Mouse (Mus musculus) adrenal gland, adult 8-10 months (tissue): Measurements from ENCODE around the gene Crocc2. TPM values are rescaled to one million over a fixed set of nuclear protein-coding genes. Genes with fewer than 3 reads are reported as not detected.

Experiments
- DNase-seq: peaks from one replicate; pipeline ENCODE4 v3.0.0; 2022
- total RNA-seq, 4 experiments: library from RNA; stranded (reverse); gene quantifications; 2 replicates each; pipeline ENCODE4 v1.2.4; 2022

Crocc2 gene
- total RNA-seq, 4 experiments from 2014 or later, result 0.03 TPM; not detected in 2

GRCm38 (mm10) chr1:93217530-93217929 lies 49.0 kb downstream of the Crocc2 start:
- DNase-seq, result no peak

- DNase-seq, result no peak
Observed at GRCm38 (mm10) chr1:93220776-93221175, 52.3 kb downstream of the Crocc2 start.

DNA sequence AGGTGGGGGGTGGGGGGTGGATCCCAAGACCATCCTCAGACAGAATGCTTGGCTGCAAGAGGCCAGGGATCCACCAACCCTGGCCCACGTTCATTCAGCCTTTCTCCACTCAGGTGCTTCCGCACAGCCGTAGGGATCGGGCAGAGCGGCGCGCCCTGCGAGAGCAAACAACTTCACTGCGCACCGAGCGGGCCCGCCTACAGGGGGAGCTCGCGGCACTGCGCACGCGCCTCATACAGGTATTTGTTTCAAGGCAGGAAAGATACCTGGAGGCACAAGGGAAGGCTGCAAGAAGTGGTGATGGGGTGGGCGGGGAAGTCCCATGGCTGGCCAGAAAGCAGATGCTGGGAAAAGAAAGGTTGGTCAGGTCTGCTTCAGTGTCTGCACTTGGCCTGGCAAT lies 55.4 kb downstream of the Crocc2 start:
- DNase-seq, result no peak

GRCm38 (mm10) chr1:93225226-93225625 lies 56.7 kb downstream of the Crocc2 start:
- DNase-seq, result no peak

DNA sequence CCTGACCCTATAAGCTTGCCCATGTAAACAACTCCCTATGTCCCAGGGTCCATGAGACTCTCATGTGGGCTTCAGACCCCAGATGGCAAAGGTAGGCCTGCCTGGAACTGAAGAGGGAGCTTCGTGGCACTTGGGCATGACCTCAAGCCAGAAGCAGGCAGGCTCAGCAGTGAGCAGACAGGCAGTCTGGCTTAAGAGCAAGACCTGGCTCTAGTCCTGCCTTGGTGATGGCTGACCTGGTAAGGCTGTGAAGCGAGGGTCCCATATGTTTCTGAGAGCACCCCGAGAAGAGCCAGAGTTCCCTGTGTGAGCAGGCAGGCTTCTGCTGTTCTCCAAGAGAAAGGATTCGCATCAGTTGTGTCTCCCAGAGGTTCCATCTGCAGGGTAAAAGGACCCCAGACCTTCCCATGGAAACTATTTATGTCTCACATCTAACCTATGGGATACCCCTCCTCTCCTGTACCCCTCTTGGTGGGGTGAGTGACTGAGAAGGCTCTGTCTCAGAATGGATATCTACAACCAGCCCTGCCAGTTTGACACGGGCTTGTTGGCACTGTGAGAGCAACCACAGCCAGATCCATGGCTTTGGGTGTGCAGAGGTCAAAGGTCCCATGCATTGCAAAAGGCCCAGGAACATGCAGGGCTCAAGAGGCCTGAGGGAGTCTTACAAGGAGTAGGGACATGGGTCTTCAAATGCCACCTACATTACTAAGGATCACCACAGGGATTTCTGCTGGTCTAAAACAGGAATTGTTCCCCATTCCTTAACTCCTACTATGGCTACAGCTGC lies 57.4 kb downstream of the Crocc2 start:
- no peak for DNase-seq

GRCm38 (mm10) chr1:93227303-93227975 lies 58.9 kb downstream of the Crocc2 start:
- no peak for DNase-seq

DNA sequence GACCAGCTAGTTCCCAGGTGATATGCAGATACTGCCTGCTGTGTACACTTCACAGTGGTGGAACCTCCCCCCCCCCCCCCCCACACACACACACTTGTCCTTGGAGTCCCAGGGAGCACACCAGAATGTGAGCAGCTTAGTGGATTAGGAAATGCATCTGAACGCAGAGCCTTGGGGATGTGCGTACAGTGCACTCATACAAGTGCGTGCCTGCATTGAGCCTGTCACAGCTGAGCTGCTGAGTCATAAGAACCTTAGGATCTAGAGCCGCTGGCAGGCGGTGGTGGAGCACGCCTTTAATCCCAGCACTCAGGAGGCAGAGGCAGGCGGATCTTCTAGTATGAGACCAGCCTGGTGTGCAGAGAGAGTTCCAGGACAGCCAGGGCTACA lies 59.4 kb downstream of the Crocc2 start:
- no peak for DNase-seq

GRCm38 (mm10) chr1:93229221-93229620 lies 60.7 kb downstream of the Crocc2 start:
- DNase-seq, result no peak

GRCm38 (mm10) chr1:93229626-93230025 lies 61.1 kb downstream of the Crocc2 start:
- no peak for DNase-seq

DNA sequence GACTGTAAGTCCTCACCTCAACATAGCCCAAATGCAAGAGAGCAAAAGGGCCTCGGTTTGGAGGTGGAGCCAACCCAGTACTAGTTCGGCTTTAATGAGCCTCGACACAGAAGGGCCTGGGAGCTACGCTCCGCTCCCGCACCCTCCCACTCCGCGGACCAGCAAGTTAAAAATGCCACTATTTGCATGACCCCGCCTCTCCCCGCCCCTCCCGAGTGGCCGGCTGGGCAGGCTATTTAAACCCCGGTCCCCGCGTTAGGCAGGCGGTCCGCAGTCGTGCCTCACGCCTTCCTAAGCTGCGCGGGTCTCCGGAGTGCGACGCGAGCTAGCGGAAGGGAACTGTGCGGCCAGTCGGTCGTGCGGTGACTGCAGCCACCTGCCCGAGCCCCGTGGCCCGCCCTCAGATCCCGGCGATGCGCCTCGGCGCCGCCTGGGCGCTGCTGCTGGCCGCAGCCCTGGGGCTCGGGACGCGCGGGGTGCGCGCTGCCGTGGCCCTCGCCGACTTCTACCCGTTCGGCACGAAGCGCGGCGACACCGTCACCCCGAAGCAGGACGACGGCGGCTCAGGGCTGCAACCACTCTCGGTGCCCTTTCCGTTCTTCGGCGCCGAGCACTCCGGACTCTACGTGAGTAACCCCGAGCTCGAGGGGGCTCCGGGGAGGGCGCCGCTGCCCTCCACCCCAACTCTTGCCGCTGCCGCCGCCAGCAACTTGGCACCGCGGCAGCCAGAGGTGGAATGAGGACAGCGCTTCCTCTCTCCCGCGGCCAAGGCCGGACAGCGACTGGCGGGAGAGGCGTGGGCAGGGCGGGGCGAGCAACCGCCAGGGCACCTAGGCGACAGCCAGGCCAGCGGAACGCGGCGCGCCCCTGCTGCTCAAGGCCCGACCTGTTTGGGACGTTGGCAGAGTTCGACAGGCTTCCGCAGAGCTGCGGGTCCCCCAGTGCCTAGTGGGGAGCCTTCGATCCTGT lies 67.3 kb downstream of the Crocc2 start, which contains the start of gene Sned1:
TSS of gene Sned1 (plus strand) at position 266 of the 969 bp plus-strand sequence.
- peak; percentile 92 for DNase-seq

GRCm38 (mm10) chr1:93236545-93236924 lies 68.0 kb downstream of the Crocc2 start:
- DNase-seq, result no peak

DNA sequence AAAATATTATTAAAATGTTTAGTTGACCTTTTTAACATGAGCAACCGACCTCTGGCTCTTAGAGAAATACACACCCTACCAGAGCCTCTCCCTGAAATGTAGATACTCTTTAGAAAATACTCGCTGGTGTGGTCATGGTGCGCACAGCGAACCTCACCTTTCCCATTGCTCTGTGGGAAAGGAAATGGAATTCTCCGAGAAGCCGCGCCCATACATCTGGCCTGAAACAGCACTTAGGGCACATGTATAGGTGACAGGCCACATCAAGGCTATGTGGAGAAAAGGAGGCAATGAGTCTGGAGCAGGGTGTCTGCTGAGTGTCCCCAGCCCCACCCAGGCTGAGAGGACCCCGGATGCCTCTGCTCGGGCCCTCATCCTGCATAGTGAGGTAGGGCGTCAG lies 69.2 kb downstream of the Crocc2 start:
- no peak for DNase-seq

DNA sequence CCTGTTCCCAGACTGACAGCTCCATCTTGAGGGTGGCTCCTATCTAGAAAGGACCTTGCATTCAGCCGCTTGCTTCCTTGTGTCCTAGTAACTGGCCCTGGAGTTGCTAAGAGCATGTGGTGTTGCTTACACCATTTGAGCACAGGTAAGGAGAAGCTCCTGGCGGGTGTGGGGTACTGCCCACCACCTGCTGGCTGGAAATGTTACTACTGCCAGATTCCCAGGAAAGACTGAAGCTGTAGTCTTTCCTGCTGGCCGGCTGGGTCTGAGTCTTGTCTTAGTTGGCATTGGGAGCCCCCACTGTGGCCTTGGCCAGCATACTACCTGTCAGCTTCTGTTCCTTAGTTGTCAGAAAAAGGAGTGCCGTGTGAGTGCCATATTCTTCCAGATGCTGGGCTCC lies 69.7 kb downstream of the Crocc2 start:
- DNase-seq, result no peak

DNA sequence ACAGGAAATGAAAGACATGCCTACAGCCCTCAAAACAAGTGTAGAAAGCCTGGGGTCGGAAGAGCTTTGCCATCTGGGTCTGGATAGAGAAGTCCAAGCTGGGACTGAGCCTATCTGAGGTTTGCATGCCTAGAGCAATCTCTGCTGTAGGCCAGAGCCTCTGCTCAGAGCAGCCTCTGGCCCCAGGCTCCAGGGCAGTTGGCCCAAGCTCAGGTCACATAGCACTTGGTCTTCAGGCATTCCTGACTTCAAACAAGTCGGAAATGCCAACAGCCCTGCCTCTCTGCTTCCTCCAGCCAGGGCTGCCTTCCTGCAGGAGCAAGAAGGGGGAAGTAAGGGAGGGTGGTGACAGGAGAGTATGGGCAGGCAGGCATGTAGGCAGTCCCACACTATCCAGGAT lies 77.4 kb downstream of the Crocc2 start:
- no peak for DNase-seq

- no peak for DNase-seq
Observed at GRCm38 (mm10) chr1:93252586-93252985, 84.1 kb downstream of the Crocc2 start.

- no peak for DNase-seq
Observed at GRCm38 (mm10) chr1:93255761-93256160, 87.2 kb downstream of the Crocc2 start.

DNA sequence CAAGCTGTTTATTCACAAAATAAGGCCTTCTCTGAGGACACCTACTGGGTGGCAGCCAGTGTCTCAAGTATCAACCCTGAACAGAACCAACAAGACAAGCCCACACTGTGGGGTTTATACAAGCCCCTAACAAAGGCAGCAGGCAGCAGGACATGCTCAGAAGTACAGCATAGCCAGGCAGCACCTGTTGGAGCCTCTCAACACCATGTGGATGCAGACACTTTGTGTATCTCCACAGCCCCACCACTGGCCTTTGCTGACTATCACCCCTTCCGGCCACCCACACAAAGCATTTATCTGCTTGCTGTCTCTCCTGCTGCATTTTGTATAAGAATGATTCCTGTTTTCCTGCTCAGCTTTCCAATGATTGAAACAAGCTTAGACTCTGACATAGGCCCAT lies 89.0 kb downstream of the Crocc2 start:
- DNase-seq, result no peak

GRCm38 (mm10) chr1:93267207-93267606 lies 98.7 kb downstream of the Crocc2 start:
- no peak for DNase-seq

DNA sequence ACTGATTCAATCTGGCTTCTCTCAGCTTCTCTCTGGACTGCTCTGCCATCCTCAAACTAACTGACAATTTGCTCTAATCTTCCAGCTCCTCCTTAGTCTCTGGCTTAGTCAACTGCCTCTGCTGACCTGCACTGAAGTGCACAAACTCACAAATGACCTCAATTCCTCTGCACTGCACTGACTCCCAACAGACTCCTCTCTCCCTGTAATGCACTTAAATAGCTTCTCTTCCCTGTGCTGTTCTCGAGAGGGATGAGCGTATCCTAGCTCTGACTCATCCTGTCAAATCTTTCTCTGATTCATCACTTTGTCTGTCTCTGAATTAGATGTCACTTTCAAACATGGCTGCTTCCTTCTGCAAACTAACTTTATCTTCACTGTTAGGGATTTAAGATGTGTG lies 99.7 kb downstream of the Crocc2 start:
- DNase-seq, result no peak

- DNase-seq, result no peak
Observed at GRCm38 (mm10) chr1:93270516-93271240, 102.2 kb downstream of the Crocc2 start.

GRCm38 (mm10) chr1:93271751-93272150 lies 103.2 kb downstream of the Crocc2 start:
- DNase-seq, result no peak

GRCm38 (mm10) chr1:93272409-93272821 lies 103.9 kb downstream of the Crocc2 start:
- DNase-seq, result no peak
